Mouse (Mus musculus) liver, embryonic 13.5 days (tissue): ENCODE measurements around the gene Lgals2. TPM values are rescaled to one million over a fixed set of nuclear protein-coding genes. Genes with fewer than 3 reads are reported as not detected.

Experiments used
- microRNA-seq: library from miRNA; unstranded; fragments of <30 nt; microRNA quantifications from one replicate; pipeline ENCODE4, GENCODE M21; 2016
- polyA plus RNA-seq: library from polyadenylated mRNA; unstranded; fragments of >200 nt; fragmentation: Nextera tagmentation; extraction: Ambion mirVana; gene quantifications from 2 replicates; pipeline ENCODE4 v1.2.1, GENCODE M21; 2015

The Lgals2 gene
- polyA plus RNA-seq, 1 experiment from 2014 or later, result 10.0 TPM

Small RNAs within 50 kb of the gene (microRNA-seq; reads per million reads assigned to microRNA genes)
- gene Mir6955, result not detected

Other genes with a start within 250 kb of the Lgals2 start
- gene Elfn2, start 136.8 kb downstream of the Lgals2 start, polyA plus RNA-seq, result 0.01 TPM in 1 of 2 replicates, not detected in the other
- gene Mfng, start 82.1 kb downstream of the Lgals2 start, polyA plus RNA-seq, result 7.0 and 7.2 TPM in 2 replicates
- 1.1 and 1.3 TPM in 2 replicates for gene Card10, start 52.5 kb downstream of the Lgals2 start, polyA plus RNA-seq
- gene Cdc42ep1, start 12.9 kb downstream of the Lgals2 start, polyA plus RNA-seq, result 9.5 and 10.8 TPM in 2 replicates
- 20.7 and 23.7 TPM in 2 replicates for gene Gga1, start 21.7 kb upstream of the Lgals2 start, polyA plus RNA-seq
- gene Gm49510, start 44.1 kb upstream of the Lgals2 start, polyA plus RNA-seq, result 0.15 and 0.16 TPM in 2 replicates
- 17.7 and 22.2 TPM in 2 replicates for gene Sh3bp1, start 44.2 kb upstream of the Lgals2 start, polyA plus RNA-seq
- 6.9 and 7.4 TPM in 2 replicates for gene Pdxp, start 58.4 kb upstream of the Lgals2 start, polyA plus RNA-seq
- 683 and 710 TPM in 2 replicates for gene Lgals1, start 71.2 kb upstream of the Lgals2 start, polyA plus RNA-seq
- 45.6 and 48.9 TPM in 2 replicates for gene Nol12, start 79.4 kb upstream of the Lgals2 start, polyA plus RNA-seq
- 12.9 and 18.8 TPM in 2 replicates for gene Triobp, start 92.2 kb upstream of the Lgals2 start, polyA plus RNA-seq
- 85.3 and 101 TPM in 2 replicates for gene H1f0, start 172.9 kb upstream of the Lgals2 start, polyA plus RNA-seq
- gene Galr3, start 186.4 kb upstream of the Lgals2 start, polyA plus RNA-seq, result 0.13 and 0.20 TPM in 2 replicates
- gene Ankrd54, start 207.4 kb upstream of the Lgals2 start, polyA plus RNA-seq, result 47.9 and 49.6 TPM in 2 replicates
- gene Eif3l, start 219.7 kb upstream of the Lgals2 start, polyA plus RNA-seq, result 171 and 185 TPM in 2 replicates